Mouse (Mus musculus) neural tube, embryonic 11.5 days (tissue): Measurements from ENCODE around the gene Grm8. TPM values are rescaled to one million over a fixed set of nuclear protein-coding genes. Genes with fewer than 3 reads are reported as not detected.

ENCODE experiments used
- ATAC-seq: fragments of 200-750 bp; cut with Nextera tagmentation; 2 replicates; pipeline ENCODE4 v1.8.0; 2017; ENCODE audit warnings: moderate number of reproducible peaks, mild to moderate bottlenecking, moderate TSS enrichment, moderate library complexity; ENCODE audit not compliant: insufficient read depth, low FRiP score, low TSS enrichment
- DNase-seq: peaks from one replicate; pipeline ENCODE4 v3.0.0-alpha.2; 2015; ENCODE audit warnings: low spot score
- H3K27ac ChIP-seq: fragments of 300-500 bp; sonication (generic); 2 replicates; pipeline ENCODE4 v1.5.1; 2014; ENCODE audit warnings: low read depth, mild to moderate bottlenecking, low read length
- H3K27me3 ChIP-seq: fragments of 300-500 bp; sonication (generic); 2 replicates; pipeline ENCODE4 v1.6.1; 2014; ENCODE audit warnings: mild to moderate bottlenecking, low read length, mixed read lengths; ENCODE audit not compliant: control insufficient read depth, insufficient read depth
- H3K36me3 ChIP-seq: fragments of 300-500 bp; sonication (generic); 2 replicates; pipeline ENCODE4 v1.6.1; 2014; ENCODE audit warnings: mild to moderate bottlenecking, low read length, moderate library complexity, mixed read lengths; ENCODE audit not compliant: control insufficient read depth, insufficient read depth
- H3K4me1 ChIP-seq: fragments of 300-500 bp; sonication (generic); 2 replicates; pipeline ENCODE4 v1.6.1; 2014; ENCODE audit warnings: low read length, mixed read lengths; ENCODE audit not compliant: control insufficient read depth, insufficient read depth
- H3K4me2 ChIP-seq: fragments of 300-500 bp; sonication (generic); 2 replicates; pipeline ENCODE4 v1.6.1; 2014; ENCODE audit warnings: low read depth, mild to moderate bottlenecking, moderate library complexity
- H3K4me3 ChIP-seq: fragments of 300-500 bp; sonication (generic); 2 replicates; pipeline ENCODE4 v1.5.1; 2014; ENCODE audit warnings: low read depth, low read length
- H3K9ac ChIP-seq: fragments of 300-500 bp; sonication (generic); 2 replicates; pipeline ENCODE4 v1.6.1; 2014; ENCODE audit warnings: mild to moderate bottlenecking, low read length
- H3K9me3 ChIP-seq: fragments of 300-500 bp; sonication (generic); 2 replicates; pipeline ENCODE4 v1.6.1; 2016; ENCODE audit warnings: low read length; ENCODE audit not compliant: control insufficient read depth
- WGBS: fragments of 180-500 bp; shearing (Covaris S2); extraction: QIAGEN DNeasy Blood & Tissue Kit; methylation state at CpG from one replicate; pipeline ENCODE4 v1.1.7; 2014; 5-methylcytosine and 5-hydroxymethylcytosine counted together
- polyA plus RNA-seq: library from polyadenylated mRNA; unstranded; fragments of >200 nt; fragmentation: Nextera tagmentation; extraction: Ambion mirVana; gene quantifications from 2 replicates; pipeline ENCODE4 v1.2.1, GENCODE M21; 2014

Grm8 gene
- polyA plus RNA-seq, 1 experiment from 2014 or later = 1.1 TPM

GRCm38 (mm10) chr6:27351147-27351546, 783.8 kb downstream of the Grm8 start:
- Histone ChIP-seq H3K9me3 (no peaks in the 10 kb centered on the region), H3K27me3 (no peaks in the 10 kb centered on the region), H3K4me3 (no peak overlapping the region), H3K9ac (no peak overlapping the region), H3K4me1 (no peaks in the 10 kb centered on the region), H3K4me2 (no peak overlapping the region), H3K27ac (no peak overlapping the region), H3K36me3 (no peaks in the 10 kb centered on the region)
- DNase-seq = no peak
- 90% methylated on average over 4 of the region's 4 CpGs for WGBS
- ATAC-seq = no peak

- H3K27me3 ChIP-seq = no peaks in the 10 kb centered on the region
- WGBS = 75% methylated on average over 2 of the region's 2 CpGs
- H3K4me2 ChIP-seq = no peak overlapping the region
- H3K9ac ChIP-seq = no peak overlapping the region
- H3K4me1 ChIP-seq = no peaks in the 10 kb centered on the region
- no peak overlapping the region for H3K27ac ChIP-seq
- no peak for ATAC-seq
- no peak overlapping the region for H3K4me3 ChIP-seq
- H3K9me3 ChIP-seq = no peaks in the 10 kb centered on the region
- DNase-seq = no peak
- H3K36me3 ChIP-seq = no peaks in the 10 kb centered on the region
Measured at GRCm38 (mm10) chr6:27348272-27348671, 786.7 kb downstream of the Grm8 start.

- H3K4me1 ChIP-seq = no peaks in the 10 kb centered on the region
- no peak overlapping the region for H3K4me3 ChIP-seq
- no peaks in the 10 kb centered on the region for H3K9me3 ChIP-seq
- no peak overlapping the region for H3K4me2 ChIP-seq
- DNase-seq (no peak), ATAC-seq (no peak)
- WGBS = 75% methylated on average over 1 of the region's 1 CpGs
- H3K27me3 ChIP-seq = no peaks in the 10 kb centered on the region
- no peak overlapping the region for H3K9ac ChIP-seq
- no peak overlapping the region for H3K27ac ChIP-seq
- no peaks in the 10 kb centered on the region for H3K36me3 ChIP-seq
Measured at GRCm38 (mm10) chr6:27346311-27346710, 788.7 kb downstream of the Grm8 start.

- Histone ChIP-seq H3K9me3 (no peaks in the 10 kb centered on the region), H3K4me1 (no peaks in the 10 kb centered on the region), H3K27me3 (no peaks in the 10 kb centered on the region), H3K27ac (no peak overlapping the region), H3K36me3 (no peaks in the 10 kb centered on the region), H3K4me3 (no peak overlapping the region), H3K9ac (no peak overlapping the region), H3K4me2 (no peak overlapping the region)
- no peak for ATAC-seq
- WGBS = 76% methylated on average over 4 of the region's 4 CpGs
- no peak for DNase-seq
Measured at GRCm38 (mm10) chr6:27340131-27340530, 794.8 kb downstream of the Grm8 start.

GRCm38 (mm10) chr6:27318575-27318974, 816.4 kb downstream of the Grm8 start:
- Histone ChIP-seq H3K27ac (no peak overlapping the region), H3K4me2 (no peak overlapping the region), H3K27me3 (no peaks in the 10 kb centered on the region), H3K4me1 (no peaks in the 10 kb centered on the region), H3K4me3 (no peak overlapping the region), H3K9ac (no peak overlapping the region), H3K9me3 (no peaks in the 10 kb centered on the region), H3K36me3 (no peaks in the 10 kb centered on the region)
- ATAC-seq (no peak), DNase-seq (no peak)
- WGBS = 88% methylated on average over 1 of the region's 1 CpGs

GRCm38 (mm10) chr6:27317422-27317821, 817.6 kb downstream of the Grm8 start:
- H3K4me3 ChIP-seq = no peak overlapping the region
- H3K36me3 ChIP-seq = no peaks in the 10 kb centered on the region
- no peak for ATAC-seq
- no peak for DNase-seq
- H3K27ac ChIP-seq = no peak overlapping the region
- no peaks in the 10 kb centered on the region for H3K9me3 ChIP-seq
- WGBS = 67% methylated on average over 3 of the region's 3 CpGs
- H3K4me1 ChIP-seq = no peaks in the 10 kb centered on the region
- no peak overlapping the region for H3K9ac ChIP-seq
- H3K4me2 ChIP-seq = no peak overlapping the region
- H3K27me3 ChIP-seq = no peaks in the 10 kb centered on the region

GRCm38 (mm10) chr6:27316018-27316417, 819.0 kb downstream of the Grm8 start:
- Histone ChIP-seq H3K9me3 (no peaks in the 10 kb centered on the region), H3K4me2 (no peak overlapping the region), H3K4me3 (no peak overlapping the region), H3K27me3 (no peaks in the 10 kb centered on the region), H3K9ac (no peak overlapping the region), H3K4me1 (no peaks in the 10 kb centered on the region), H3K36me3 (no peaks in the 10 kb centered on the region), H3K27ac (no peak overlapping the region)
- no peak for DNase-seq
- ATAC-seq = no peak
- WGBS = 89% methylated on average over 1 of the region's 1 CpGs

GRCm38 (mm10) chr6:27314273-27315009, 820.5 kb downstream of the Grm8 start:
- Histone ChIP-seq H3K4me2 (no peak overlapping the region), H3K27me3 (no peaks in the 10 kb centered on the region), H3K4me3 (no peak overlapping the region), H3K27ac (no peak overlapping the region), H3K36me3 (no peaks in the 10 kb centered on the region), H3K4me1 (no peaks in the 10 kb centered on the region), H3K9ac (no peak overlapping the region), H3K9me3 (no peaks in the 10 kb centered on the region)
- WGBS = 92% methylated on average over 5 of the region's 5 CpGs
- DNase-seq = no peak
- ATAC-seq = no peak

- no peaks in the 10 kb centered on the region for H3K9me3 ChIP-seq
- ATAC-seq (no peak), DNase-seq (no peak)
- H3K4me2 ChIP-seq = no peak overlapping the region
- no peaks in the 10 kb centered on the region for H3K36me3 ChIP-seq
- no peaks in the 10 kb centered on the region for H3K27me3 ChIP-seq
- no peaks in the 10 kb centered on the region for H3K4me1 ChIP-seq
- H3K9ac ChIP-seq = no peak overlapping the region
- H3K27ac ChIP-seq = no peak overlapping the region
- H3K4me3 ChIP-seq = no peak overlapping the region
Measured at GRCm38 (mm10) chr6:27310401-27310800, 824.6 kb downstream of the Grm8 start.
